Mouse (Mus musculus): ENCODE data around the gene Prdx6b. TPM values are rescaled to one million over a fixed set of nuclear protein-coding genes. Genes with fewer than 3 reads are reported as not detected.

The Prdx6b gene
- not detected for total RNA-seq (2021)

DNA sequence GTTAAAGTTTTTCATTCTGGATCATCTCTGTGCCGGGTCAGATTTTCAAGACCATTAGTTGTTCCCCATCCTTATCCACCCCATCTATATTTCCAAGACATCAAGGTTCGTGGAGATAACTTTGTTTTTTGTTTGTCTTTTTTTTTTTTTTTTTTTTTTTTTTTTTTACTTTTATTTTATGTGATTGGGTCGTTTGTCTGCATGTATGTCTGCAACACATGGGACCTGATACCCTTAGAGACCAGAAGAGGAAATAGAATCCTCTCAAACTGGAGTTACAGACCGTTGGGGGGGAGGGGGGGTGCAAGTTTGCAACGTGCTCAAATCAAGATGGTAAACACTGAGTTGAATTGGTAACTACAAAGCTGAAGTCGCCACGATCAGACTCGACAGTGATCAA, at the start of gene Prdx6b:
Gene Prdx6b, plus strand, starts transcription at position 301 of the 400 bp plus-strand sequence.
- no peak for DNase-seq

DNA sequence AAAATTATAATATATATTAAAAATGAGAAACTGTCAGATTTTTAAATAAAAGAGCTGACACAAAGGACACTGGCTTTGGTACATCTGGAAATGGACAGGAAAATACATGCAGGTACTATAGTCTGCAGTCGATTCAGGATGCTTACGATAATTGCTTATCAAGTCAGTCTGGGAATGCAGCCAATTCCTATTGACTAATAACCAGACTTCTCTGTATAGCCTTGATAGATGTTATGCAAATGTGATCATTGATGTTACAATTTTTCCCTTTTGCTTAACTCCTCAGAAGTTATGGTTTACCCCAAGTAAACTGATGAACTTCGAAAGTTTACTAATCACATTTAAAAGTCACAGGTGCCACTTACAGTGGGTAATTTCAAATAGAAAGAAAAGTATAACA, 44.8 kb upstream of the Prdx6b start:
- DNase-seq = no peak

DNA sequence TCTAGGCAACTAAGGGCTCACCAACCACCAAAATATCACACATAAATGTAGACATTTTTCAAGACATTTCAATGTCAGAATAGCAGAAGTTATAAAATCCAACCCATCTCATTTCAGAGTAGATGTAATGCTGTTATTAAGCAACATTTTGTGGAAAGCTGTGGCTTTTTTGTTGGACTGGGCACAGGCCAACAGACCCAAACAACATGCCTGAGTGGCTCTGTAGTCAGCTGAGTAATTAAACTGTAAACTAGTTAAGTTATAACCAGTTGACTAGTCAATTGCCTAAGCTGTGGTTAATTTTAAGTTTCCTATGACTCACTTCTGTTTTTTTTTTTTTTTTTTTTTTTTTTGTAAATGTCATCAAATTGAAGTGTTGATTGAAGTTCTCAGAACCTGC, 44.4 kb upstream of the Prdx6b start:
- DNase-seq = no peak

DNA sequence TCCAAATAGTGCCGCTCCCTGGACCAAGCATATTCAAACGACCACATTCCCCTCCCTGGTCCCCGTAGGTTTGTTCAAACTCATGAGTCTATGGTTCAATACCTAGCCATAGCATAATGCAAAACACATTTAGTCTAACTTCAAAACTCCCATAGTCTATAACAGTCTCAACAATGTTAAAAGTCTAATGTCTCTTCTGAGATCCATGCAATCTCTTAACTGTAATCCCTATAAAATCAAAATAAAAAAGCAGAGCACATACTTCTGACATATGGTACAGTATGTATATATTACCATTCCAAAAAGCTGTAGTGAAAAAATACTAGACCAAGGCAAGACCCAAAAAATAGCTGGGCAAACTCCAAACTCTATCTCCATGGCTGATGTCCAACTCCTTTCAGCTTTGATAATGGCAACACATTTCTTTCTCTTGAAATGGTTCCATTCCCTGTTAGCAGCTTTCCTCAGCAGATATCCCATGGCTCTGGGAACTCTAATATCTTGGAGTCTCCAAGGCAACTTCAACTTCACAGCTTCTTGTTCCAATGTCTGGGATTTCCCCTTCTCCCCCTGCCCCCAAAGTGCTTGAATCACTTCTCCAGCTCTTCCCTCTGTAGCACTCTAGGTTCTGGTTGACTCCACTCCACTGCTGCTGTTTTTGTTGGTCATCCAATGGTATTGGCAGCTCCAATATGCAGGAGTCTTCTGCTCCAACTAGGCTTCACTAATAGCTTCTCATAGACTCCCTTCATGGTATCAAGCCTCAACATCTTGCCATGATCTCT, 32.2 kb upstream of the Prdx6b start:
- DNase-seq = no peak

DNA sequence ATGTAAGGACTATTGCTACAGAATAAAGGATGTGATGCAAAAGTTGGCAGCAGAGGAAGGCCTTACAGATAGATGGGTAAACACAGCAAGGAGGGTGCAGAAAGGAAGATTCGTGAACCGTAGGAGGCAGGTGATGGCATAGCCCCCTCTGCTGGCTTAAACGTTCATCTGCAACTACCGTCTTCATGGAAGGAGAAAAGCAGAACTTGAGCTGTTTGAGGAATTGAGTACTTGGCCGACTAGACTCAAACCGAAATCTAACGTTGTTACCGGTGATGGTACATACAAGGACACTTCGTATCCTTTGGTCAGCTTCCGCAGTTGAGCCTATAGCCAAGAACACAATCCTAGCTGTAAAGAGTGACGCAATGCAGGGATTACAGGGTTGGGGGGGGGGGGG, 25.4 kb upstream of the Prdx6b start:
- DNase-seq = peak; percentile 78

DNA sequence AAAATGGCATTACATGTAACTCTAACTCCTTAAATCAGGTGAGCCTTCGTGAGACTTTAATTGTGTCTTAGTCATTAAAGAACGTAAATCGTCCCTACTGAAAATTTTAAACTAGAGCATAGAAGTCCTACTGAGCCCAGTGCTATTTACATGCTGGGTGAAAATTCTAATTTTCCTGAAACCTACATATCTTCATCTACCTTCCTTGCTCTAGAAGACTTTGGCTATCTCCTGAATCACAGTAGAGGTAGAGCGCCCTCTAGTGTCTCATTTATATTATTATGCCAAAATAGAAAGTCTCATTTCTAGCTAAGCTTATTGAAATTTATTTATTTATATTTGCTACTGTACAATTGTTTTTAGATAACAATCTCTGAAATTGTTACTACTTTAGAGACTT, 24.2 kb upstream of the Prdx6b start:
- no peak for DNase-seq

DNA sequence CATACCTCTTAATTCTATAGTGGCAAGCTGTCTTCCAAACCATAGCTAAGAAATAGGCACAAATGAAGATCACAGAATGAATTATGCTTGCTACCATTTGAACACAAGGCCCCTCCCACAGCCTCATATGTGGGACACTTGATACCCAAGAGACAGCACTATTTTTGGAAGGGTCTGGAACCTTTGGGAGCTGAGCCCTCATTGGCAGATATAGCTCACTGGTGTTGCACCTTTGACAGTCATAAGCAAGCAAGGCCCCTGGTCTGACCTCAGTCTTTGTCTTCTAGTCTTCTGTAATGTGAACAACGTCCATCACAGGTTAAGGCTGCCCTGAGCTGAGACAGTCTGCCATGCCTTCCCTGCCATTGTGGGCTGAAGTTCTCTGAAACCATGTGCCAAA, 20.8 kb upstream of the Prdx6b start:
- DNase-seq = no peak

DNA sequence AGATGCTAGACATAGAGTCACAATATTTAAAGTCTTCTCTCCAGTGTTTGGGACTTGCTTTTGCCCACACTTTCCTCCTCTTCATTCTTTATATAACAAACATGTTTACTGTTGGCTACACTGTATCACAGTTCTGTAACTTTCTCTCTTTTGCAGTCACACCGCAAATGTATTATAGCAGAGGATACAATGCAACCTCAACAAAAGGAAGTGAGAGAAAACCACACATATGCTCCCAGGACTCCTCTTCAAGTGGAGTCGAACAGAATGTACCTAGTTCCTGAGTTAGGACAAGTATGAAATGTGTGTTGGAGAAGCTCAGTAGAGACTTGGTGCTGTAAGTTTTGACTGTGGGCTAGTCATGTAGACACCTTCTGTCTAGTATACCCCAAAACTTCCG, 19.2 kb upstream of the Prdx6b start:
- no peak for DNase-seq

DNA sequence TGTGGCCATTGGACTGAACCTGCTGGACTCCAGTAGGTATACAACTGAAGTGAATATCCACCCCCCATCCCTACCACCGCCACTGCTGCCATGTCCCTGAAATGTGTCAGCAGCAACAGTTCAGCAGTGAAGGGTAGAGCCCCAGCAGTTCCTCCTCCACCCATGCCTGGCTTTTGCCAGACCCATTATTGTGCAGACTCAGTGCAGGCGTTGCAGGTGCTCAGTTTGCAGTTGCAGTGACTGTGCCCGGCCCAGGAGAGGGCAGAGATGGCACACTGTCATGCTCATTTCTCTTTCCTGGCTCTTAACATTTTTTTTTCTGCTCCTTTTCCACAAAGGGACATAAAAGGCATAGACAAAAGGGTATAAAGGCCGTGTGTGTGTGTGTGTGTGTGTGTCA, 18.5 kb upstream of the Prdx6b start:
- no peak for DNase-seq

DNA sequence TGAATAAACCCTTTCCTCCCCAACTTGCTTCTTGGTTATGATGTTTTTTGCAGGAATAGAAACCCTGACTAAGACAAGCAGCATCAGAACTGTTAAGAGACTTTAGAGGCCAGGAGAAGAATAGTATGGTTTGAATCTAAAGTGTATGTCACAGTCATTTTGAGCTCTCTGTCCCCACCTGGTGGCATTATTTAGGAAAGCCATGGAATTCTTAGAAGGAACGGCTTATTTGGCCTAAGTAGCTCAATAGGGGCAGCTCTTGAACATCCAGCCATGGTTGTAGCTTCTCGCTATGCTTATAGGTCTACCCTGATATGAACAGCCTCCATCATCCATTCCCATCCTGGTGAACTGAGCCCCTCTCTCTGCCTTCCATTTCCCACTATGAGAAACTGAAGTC, 17.1 kb upstream of the Prdx6b start:
- peak; percentile 33 for DNase-seq

DNA sequence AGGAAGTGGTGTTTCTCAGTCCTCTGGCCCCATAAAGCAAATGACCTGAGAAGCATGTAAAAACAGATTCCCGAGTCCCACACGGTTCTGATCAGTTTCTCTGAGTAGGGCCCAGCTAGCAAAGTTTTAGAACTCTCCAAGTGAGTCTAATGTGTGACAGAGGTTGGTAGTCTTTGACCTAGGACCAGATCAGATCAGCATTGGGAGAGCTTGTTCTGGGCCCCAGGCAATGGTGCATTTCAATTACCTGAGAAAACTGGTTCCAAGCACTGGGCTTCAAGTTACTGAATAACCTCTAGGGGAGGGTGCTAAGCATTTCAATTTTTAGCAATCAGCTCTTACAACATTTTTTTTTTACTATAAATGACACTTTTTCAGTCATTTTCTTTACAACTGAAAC, 10.1 kb upstream of the Prdx6b start:
- DNase-seq = no peak

DNA sequence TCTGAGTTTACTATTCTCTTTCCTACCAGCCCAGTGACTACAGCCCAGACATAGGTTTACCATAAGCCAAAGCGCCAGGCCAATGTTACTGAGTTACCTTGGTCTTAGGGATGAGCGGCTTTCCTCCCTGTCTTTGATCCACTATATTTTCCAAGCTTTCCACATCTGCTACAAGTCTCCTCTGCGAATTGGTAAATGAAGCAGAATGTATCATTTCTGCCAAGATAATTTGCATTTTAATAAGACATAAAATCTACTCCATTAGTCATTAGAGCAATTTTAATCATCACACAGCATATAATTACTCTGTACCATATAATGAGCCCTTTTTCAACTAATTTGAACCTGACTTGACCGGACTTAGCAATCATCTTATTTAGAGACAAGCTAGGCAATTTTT, 5.9 kb upstream of the Prdx6b start:
- DNase-seq = no peak

DNA sequence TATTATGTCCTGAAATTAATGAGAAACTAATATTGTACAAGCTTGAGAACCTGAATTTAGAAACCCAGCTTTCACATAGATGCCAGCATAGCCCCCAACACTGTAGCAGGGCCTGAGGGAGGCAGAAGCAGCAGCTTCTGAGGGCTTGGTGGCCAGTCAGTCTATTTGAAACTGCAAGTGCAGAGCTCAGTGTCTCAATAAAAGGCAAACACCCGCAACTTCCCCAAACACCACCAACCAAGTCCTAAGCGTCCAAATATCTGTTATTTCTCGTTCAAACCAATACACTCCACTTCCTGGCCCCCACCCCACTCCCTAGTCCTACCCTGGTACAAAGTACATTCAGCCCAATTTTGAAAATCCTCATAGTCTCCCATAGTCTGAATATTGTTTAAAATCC, 6.1 kb downstream of the Prdx6b start:
- DNase-seq = no peak

DNA sequence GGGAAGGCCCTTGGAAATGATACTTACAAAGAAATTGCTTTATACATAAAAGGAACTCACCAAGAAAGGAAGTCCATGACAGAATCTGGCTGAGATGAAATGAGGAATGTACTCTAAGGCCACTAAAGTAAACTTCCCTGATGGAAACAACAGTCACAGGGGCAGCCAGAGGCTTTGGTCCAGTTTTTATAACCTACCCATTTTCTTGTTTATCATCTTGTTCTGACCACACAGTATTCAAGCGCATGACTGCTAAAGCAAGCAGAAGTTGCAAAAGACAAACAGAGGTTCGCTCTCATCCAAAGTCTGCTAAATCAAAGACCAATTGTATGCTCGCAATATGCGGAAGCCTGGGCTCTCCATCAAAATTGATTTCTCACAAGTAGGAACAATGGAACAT, 8.5 kb downstream of the Prdx6b start:
- no peak for DNase-seq

DNA sequence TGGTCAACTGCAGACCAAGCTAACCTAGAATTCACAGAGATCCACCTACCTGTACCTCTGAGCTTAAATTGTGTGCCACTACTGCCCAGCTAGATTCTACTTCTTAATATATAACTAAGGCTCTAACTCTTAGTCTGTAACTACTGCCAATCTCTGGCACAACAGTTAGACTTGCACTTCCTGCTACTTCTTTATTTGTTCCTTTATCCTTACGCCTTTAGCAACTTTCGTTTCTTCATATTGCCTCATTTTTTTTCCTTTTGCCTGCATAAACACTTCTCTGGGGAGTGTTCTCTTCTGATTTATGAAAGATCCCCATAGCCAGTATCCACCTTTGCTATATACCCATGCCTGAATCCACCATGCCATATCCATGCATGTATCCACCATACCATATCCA, 11.7 kb downstream of the Prdx6b start:
- DNase-seq = no peak

DNA sequence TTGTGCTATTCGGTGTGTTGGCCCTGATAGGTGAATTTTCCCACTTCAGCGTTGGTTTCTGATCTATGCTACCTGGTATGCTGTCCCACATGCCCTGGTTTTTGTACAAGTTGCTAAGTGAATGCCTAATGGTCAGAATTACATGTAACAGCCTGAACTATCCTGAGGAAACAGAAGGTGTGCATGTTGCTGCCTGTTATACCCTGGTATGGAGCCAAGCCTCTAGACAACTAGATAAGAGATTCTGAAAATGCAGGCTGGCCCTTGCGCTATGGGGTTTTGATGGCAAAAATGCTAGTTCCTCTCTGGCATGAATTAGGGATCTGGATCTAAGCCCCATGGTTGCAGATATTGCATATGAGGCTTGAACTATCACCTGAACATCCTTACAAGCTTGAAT, 15.4 kb downstream of the Prdx6b start:
- DNase-seq = no peak

DNA sequence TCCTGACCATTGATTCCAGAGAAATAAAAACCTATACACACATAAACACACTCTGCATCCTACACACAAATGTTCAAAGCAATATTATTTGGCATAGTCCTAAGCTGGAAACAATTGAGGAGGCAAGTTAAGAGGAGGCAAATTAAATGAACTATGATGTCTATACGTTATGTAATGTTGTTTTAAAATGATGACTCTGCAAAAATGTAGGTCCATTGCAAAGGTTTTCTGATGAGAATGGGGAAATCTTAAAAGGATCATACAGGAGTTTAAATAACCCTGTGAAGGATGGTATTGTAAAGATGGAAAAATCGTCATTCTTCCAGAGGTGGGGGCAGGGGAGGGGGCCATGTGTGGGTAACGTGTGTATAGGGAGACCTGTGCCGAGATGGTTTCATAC, 17.5 kb downstream of the Prdx6b start:
- no peak for DNase-seq

DNA sequence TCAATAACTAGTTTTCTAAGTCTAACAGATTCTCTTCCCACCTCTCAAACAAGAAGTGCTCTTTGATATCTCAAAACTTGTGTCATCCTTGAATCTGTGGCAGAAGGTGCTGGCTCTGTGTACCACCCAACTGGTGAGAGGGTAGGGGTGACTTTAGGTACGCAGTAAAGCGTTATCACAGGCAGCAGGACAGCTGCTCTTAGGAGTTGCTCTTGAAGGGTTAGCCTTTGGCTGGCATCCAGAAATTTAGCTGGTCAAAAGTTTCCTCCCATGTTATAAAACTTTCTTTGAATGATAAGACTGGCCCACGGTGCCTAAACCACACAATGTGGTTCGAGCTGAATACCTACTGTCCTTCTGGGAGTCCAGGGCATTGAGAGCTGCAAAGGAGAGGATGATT, 18.5 kb downstream of the Prdx6b start:
- no peak for DNase-seq

DNA sequence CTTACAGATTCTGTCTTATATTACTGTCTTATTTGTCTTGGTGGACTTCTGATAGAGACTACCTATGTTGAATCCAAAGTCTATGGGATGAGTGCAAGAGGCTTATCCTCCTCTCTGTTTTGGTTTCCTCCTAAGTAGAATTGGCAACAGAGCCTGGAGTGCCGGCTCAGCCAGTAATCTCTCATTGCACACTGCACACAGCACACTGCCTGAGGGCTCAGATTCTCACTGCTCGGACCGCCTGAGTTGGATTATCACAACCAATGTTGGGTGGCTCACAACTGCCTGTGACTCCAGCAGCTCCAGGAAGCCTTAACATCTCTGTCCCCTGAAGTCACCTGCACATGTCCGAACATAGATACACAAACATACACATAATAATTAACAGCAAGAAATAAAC, 19.1 kb downstream of the Prdx6b start:
- no peak for DNase-seq

DNA sequence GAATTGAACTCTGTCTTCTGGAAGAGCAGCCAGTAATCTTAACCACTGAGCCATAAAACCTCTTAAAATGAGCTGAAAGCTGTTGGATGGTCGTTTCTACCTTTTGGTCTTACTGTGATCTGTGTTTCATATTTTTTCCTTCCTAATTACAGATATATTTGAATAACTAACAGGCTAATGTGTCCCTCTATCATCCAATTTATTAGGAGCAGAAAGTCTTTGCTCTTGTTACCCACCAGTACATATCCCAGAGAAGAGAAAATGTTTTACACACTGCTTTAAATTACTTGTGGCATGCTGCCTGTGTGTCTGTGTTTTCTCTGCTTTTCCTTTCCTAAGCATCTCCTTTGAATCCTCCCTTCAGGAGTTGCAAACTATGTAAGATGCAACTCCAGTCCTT, 21.9 kb downstream of the Prdx6b start:
- no peak for DNase-seq

DNA sequence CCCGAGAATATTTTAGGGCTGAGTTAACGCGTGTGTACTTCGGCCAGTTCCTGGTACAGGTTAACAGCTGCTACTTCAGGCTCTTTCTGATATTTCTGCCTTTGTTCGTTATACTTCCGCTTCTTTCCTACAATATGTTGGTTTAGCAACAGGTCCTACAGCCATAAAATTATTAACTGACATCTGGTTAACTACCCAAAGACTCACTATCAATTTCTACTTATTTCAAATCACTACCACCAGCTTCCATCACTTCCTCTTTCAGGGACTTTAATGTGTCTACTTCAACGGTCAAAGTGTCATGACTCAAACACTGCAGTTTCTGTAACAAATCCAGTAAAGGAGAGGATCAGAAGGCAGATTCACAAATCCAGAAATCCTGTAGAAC, 22.6 kb downstream of the Prdx6b start:
- no peak for DNase-seq

DNA sequence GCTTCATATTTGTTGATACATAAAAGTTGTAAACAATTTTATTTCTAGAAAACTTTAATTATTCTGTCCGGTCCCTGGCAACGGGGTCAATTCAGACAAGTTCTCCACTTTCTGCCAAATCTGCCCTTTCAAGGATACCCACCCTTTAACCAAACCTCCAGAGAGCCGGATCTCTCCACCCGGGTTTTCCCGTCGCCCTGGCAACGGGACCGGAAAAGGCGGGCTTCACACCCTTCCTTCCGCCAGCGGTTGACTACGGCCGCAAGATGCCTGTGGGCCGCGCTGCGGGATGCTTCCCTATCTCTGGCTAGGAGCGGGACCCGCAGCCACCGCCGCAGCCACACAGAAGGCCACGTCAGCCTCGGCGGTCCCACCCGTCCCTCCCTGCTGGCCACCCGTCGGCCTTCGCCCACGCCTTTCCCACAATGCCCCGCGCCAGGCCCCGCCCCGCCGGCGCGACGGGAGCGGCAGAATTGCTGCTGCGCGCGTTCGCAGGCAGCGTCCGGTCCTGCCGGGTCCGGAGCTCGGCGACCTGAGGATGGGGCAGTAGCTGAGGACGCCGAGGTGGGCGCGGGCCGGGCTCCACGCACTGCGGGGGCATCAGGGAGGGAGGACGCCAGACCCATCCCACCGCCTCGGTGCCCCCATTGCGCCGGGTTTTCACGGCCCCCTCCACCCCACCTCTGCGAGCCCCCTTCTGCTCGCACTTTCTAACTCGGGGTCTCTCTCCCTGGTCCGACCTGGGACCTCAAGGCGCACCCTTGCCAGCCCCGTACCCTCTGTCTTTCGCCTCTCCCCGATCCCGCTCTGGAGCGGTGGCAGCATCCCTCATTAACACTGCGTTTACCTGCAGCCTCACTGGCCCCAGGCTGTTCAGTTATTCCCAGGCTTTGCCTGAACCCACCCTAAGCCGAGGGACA, 23.2 kb downstream of the Prdx6b start, which contains the start of gene Dnajc10:
Gene Dnajc10, plus strand, starts transcription at position 225 of the 920 bp plus-strand sequence.
- DNase-seq = peak; percentile 94

DNA sequence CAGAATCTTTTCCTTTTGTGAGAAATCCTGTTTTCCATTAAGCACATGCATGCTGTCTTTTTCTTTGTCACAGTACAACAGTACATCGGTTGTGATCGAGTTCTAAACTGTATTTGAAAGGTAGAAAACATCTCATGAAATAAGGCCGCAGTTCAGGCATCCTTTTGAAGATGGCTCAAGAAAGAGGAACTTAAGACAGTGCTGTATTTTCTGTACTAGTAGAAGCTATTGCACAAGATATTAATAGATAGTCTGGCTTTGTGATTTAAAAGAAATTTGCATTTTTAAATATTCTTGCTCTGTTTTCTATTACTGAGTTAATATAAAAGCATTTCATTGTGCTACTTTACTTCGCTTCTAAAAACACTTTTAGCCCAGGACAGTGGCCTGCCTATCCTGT, 30.6 kb downstream of the Prdx6b start:
- DNase-seq = no peak

DNA sequence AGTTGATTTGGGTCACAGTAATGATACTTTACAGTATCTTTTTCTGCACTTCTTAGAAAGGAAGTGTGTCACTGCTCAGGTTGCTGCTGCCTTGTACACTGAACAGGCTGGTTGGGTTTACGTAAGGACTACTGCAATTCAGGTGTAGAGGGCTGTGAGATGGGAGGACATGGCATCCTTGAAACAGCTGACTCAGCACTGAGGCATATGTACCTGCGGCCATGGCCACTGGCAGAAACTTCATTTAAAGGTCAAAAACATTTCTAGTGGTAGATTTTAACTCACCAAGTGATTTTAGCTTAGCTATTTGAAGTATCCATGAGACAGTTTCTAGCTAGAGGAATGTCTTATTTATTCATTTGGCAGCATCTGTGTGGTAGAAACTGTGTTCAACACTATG, 33.5 kb downstream of the Prdx6b start:
- no peak for DNase-seq
